Mouse (Mus musculus): ENCODE measurements around the gene Coq8b.

Gene Coq8b

GRCm38 (mm10) chr7:27306161-27307160, 73.6 kb downstream of the Coq8b start:
- DNase-seq (ENCODE audit: inconsistent ontology term) = no peak

GRCm38 (mm10) chr7:27307551-27307950, 74.7 kb downstream of the Coq8b start:
- no peak for DNase-seq (ENCODE audit: inconsistent ontology term)
